Mouse (Mus musculus) kidney, adult 2 months (tissue): Measurements from ENCODE around the gene Prrxl1. TPM values are rescaled to one million over a fixed set of nuclear protein-coding genes. Genes with fewer than 3 reads are reported as not detected.

ENCODE experiments used
- DNase-seq: peaks from one replicate; pipeline ENCODE4 v3.0.0; 2021
- H3K27ac ChIP-seq: fragments of 200-500 bp; 2 replicates; pipeline ENCODE4 v1.5.1; 2012; ENCODE audit warnings: low read depth, low read length, control low read depth, inconsistent platforms; ENCODE audit not compliant: insufficient read depth
- H3K27me3 ChIP-seq: fragments of 200-500 bp; replicated peaks from 2 replicates; pipeline ENCODE4 v1.6.1; 2012; ENCODE audit warnings: mild to moderate bottlenecking, moderate library complexity, low read length, inconsistent platforms; ENCODE audit not compliant: control insufficient read depth, insufficient read depth
- H3K36me3 ChIP-seq: fragments of 200-500 bp; 2 replicates; pipeline ENCODE4 v1.6.1; 2012; ENCODE audit warnings: mild to moderate bottlenecking, moderate library complexity, low read length, inconsistent platforms; ENCODE audit not compliant: control insufficient read depth, insufficient read depth
- H3K4me1 ChIP-seq: fragments of 200-500 bp; 2 replicates; pipeline ENCODE4 v1.6.1; 2011; ENCODE audit warnings: low read length; ENCODE audit not compliant: control insufficient read depth, insufficient read depth
- H3K4me3 ChIP-seq: fragments of 200-500 bp; 2 replicates; pipeline ENCODE4 v1.5.1; 2011; ENCODE audit warnings: mild to moderate bottlenecking, low read depth, low read length, control low read depth; ENCODE audit not compliant: insufficient read depth
- CTCF ChIP-seq: fragments of 200-500 bp; conservative IDR thresholded peaks from 2 replicates; pipeline ENCODE4 v1.5.1; 2011; ENCODE audit warnings: low read depth, mild to moderate bottlenecking, control low read depth, low read length, moderate library complexity, mixed read lengths; ENCODE audit not compliant: insufficient read depth, insufficient read length
- POLR2A ChIP-seq: fragments of 200-500 bp; IDR thresholded peaks from one replicate; pipeline ENCODE4 v1.6.1; 2011; ENCODE audit warnings: low read depth, low read length, control low read depth
- WGBS: fragments of 180-500 bp; shearing (Covaris S2); methylation state at CpG from one replicate; pipeline ENCODE4 v1.1.7; 2018; 5-methylcytosine and 5-hydroxymethylcytosine counted together
- polyA plus RNA-seq: library from polyadenylated mRNA; depleted of rRNA; stranded (reverse); fragments of >200 nt; gene quantifications from 2 replicates; pipeline ENCODE4 v1.2.3, GENCODE M21; 2012

Prrxl1 gene
- polyA plus RNA-seq, 1 experiment, result not detected

DNA sequence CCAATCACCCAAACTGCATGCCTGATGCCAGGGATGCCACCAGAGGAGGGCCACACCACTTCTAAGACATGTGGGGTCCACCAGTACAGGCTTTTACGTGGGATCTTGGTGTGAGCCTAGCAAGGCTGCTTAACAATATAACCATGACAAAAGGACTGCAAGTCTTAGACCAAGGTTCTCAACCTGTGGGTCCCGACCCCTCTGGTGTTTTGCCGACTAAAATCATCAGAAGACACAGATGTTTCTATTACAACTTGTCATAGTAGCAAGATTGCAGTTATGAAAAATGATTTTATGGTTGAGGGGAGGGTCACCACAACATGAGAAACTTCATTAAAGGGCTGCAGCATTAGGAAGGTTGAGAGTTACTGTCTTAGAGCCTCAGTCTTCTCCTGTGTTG, 79.4 kb downstream of the Prrxl1 start:
- no peaks in the 10 kb centered on the region for H3K27me3 ChIP-seq

DNA sequence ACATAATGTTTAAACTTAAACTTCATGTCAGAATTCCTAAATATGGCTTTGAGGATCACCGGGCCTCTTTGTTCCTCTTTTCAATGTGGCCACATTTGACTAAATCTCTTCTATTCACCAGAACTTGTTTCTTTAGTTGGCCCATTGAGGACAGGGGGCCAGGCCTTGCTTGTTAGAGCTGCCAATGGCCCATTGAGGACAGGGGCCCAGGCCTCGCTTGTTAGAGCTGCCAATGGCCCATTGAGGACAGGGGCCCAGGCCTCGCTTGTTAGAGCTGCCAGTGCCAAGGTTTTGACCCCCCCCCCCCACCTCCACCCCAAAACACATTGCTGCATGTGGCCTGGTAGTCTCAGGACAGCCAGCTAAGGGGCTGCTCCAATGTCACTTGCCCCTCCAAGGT, 82.4 kb downstream of the Prrxl1 start:
- no peak for DNase-seq
- Histone ChIP-seq H3K27me3 (no peaks in the 10 kb centered on the region), H3K4me3 (no peak overlapping the region), H3K36me3 (no peaks in the 10 kb centered on the region), H3K4me1 (no peaks in the 10 kb centered on the region; the same call in 1 of the 2 replicates), H3K27ac (no peak overlapping the region)
- 95% methylated on average over 3 of the region's 3 CpGs for WGBS
- TF ChIP-seq CTCF, result no peak
- no peak for TF ChIP-seq POLR2A

More for the DNA sequence above, 79.4 kb downstream of the Prrxl1 start:
- TF ChIP-seq POLR2A (no peak), CTCF (no peak)
- Histone ChIP-seq H3K36me3 (no peaks in the 10 kb centered on the region), H3K4me1 (no peaks in the 10 kb centered on the region), H3K27ac (no peak overlapping the region), H3K4me3 (no peak overlapping the region)
- no peak for DNase-seq
- WGBS, result 76% methylated on average over 3 of the region's 3 CpGs

DNA sequence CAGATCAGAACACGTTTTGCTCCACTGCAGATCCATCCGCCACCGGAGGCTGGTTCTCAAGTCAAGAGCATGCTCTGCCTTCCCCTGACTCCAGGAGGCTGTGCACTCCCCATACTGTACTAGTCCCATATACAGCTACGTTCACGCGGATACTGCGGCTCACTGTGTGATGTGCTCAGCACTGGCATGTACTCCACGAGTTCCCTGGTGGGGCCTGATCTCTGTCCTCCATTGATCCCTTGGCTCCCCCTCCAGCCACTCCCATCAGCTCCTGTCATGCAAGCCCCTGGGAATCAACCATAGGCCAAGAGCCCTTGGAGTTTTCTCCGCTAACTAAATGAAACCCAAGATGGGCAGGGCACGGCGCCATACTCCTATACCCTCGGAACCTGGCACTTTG, 83.3 kb downstream of the Prrxl1 start:
- Histone ChIP-seq H3K27me3 (no peaks in the 10 kb centered on the region), H3K27ac (no peak overlapping the region), H3K36me3 (no peaks in the 10 kb centered on the region), H3K4me1 (no peaks in the 10 kb centered on the region; the same call in 1 of the 2 replicates), H3K4me3 (no peak overlapping the region)
- 92% methylated on average over 12 of the region's 12 CpGs for WGBS
- TF ChIP-seq CTCF (no peak), POLR2A (no peak)
- no peak for DNase-seq

DNA sequence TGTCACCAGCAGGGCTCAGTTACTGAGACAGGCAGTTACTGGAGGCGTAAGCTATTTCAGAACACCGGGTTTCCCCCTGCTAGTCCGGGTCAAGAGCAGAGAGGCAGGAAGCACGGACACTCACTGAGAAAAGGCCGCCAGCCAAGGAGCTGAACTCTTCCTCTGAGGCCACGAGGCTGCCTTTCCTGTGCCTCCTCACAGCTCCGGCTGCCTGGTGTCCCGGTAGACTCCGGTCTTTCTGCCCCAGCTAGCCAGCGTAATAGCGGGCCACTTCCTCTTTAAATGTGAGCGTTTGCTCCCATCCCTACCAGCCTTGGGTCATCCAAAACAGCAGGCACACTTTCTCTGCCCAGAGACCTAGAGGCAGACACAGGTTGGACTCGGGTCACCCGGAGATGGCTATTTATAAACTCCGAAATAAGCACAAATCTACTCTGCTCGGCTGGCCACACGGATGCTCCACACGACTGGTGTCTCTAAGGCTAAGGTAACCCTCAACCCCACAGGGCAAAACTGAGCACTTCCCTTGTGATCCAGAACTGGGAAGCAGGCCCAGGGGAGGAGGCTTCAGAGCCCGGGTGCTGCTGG, 84.1 kb downstream of the Prrxl1 start:
- Histone ChIP-seq H3K36me3 (no peaks in the 10 kb centered on the region), H3K27me3 (no peaks in the 10 kb centered on the region), H3K27ac (no peak overlapping the region), H3K4me3 (no peak overlapping the region), H3K4me1 (no peaks in the 10 kb centered on the region; the same call in 1 of the 2 replicates)
- peak; percentile 35 for DNase-seq
- TF ChIP-seq POLR2A (no peak), CTCF (no peak)
- WGBS, result 13% methylated on average over 19 of the region's 19 CpGs

DNA sequence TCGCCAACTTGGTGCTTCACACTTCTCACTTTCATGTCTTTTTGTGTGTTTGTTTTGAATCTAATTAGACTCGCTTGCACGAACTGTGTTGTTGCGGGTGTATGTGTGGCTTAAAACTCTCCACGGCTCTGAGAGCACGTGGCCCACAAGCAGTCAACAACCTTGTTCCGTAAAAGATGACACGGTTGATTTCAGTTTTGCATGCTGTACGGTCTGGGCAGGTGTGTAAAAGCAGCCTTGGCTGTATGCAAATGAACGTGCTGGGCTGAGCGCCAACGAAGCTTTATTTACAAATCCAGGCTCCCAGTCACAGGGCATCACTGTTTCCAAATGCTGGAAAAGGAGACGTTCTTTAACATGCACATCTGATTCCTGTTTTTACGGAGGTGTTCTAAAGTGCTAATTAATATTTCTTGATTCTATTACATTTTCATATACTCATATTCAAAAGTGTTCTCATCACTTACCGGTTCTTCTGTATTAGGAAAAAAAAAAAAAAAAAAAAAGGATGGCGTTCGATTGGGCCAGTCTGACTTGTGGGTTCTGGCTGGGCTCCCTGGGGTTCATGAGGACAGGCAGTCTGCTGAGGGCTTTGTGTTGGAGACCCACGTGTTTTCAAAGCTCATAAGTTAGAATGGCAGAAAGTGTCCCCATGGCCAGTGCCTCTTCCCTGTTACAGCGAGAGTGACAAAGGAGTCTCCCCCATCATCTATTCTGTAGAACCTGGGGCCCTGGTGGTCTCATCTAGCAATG, 85.0 kb downstream of the Prrxl1 start:
- Histone ChIP-seq H3K27ac (no peak overlapping the region), H3K4me3 (no peak overlapping the region), H3K4me1 (no peaks in the 10 kb centered on the region; the same call in 1 of the 2 replicates), H3K27me3 (no peaks in the 10 kb centered on the region), H3K36me3 (no peaks in the 10 kb centered on the region)
- 47% methylated on average over 19 of the region's 19 CpGs for WGBS
- peak; percentile 52 for DNase-seq
- TF ChIP-seq POLR2A (no peak), CTCF (no peak)

DNA sequence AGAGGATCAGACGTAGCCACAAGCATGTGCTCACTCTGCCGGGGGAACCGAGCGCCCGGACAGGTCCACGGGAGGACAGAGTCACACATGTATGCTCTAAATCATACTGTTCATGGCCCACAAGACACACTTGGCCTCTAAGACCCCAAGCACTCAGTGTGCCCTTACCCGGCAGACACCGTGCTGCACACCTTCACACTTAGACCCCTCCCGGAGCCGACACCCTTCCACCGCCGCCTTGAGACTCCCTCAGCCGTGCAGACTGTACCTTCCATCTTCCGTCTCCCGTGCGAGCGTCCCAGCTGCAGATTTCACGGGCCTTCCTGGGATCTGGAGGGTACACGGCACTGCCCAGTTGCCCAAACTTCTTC, 85.5 kb downstream of the Prrxl1 start:
- Histone ChIP-seq H3K4me3 (no peak overlapping the region), H3K4me1 (no peaks in the 10 kb centered on the region; the same call in 1 of the 2 replicates), H3K27ac (no peak overlapping the region), H3K36me3 (no peaks in the 10 kb centered on the region), H3K27me3 (no peaks in the 10 kb centered on the region)
- DNase-seq, result no peak
- WGBS, result 42% methylated on average over 19 of the region's 19 CpGs
- TF ChIP-seq CTCF (no peak), POLR2A (no peak)

DNA sequence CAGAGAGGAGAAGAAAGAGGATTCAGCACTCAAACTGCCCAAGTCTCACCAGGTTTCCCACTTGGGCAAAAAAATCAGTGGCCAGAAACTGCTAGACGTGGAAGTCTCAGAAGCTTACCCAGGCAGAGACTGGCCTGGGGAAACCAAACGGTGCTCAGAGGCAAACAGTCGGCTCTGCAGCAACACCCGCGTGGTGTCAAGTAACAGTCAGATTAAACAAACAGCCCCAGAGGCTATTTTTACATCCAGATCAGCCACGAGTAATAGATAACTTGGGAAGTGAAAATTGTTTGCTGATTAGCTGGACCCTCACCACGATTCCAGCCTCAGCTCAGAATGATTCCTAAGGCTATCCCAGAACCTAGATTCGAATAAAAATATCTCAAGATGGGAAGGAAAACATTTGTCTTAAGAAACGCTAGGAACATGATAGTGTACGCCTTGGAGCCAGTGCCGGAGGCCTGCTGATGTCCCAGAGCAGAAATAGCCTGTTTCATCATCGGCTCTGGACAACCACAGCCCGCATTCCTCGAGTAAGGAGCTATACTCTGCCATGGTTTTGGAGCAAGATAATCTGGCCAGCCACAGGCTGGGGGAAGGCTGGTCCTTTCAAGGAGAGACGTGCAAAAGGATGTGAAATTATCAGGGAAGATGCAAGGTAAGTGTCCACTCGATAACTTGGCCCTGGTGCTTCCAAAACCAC, 86.1 kb downstream of the Prrxl1 start, which contains the start of gene 3425401B19Rik:
Gene 3425401B19Rik (minus strand): TSS at position 170 of the 703 bp plus-strand sequence.
- no peaks in the 10 kb centered on the region for H3K36me3 ChIP-seq
- 56% methylated on average over 16 of the region's 16 CpGs for WGBS
- no peak for DNase-seq
- H3K4me1 ChIP-seq, result no peaks in the 10 kb centered on the region; the same call in 1 of the 2 replicates
- H3K4me3 ChIP-seq, result no peak within 1 kb of the TSS
- H3K27me3 ChIP-seq, result no peaks in the 10 kb centered on the region
- H3K27ac ChIP-seq, result no peak within 1 kb of the TSS
- TF ChIP-seq POLR2A (no peak), CTCF (no peak)
